Mouse (Mus musculus) kidney, adult 9 months (tissue): ENCODE data around the gene Rgs7.

Experiments used
- DNase-seq: peaks from one replicate; pipeline ENCODE4 v3.0.0; 2022

The Rgs7 gene

GRCm38 (mm10) chr1:175491861-175492682, at the start of gene Rgs7:
Rgs7 (minus strand) TSS chr1:175492500.
- DNase-seq = peak; percentile 11

DNA sequence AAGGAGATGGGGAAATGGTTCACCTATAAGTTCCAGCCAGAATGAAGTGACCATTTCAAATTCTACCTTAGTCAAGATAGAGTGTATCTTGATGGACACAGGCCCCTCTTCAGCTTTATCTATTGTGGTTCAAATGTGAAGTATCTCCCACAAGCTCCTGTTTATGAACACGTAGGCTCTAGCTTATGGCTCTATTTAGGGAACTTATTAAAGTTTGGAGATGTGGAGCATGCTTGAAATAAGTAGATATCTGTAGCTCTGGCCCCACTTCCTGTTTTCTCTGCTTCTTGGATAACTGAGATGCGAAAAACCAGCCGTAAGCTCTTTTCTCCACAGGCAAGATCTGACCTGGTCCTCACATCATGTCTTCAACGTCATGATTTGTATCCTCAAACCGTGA, 48.4 kb upstream of the Rgs7 start:
- no peak for DNase-seq

GRCm38 (mm10) chr1:175537321-175537720, 45.0 kb upstream of the Rgs7 start:
- no peak for DNase-seq

- DNase-seq = no peak
These were observed 37.6 kb upstream of the Rgs7 start for GRCm38 (mm10) chr1:175529858-175530257.

DNA sequence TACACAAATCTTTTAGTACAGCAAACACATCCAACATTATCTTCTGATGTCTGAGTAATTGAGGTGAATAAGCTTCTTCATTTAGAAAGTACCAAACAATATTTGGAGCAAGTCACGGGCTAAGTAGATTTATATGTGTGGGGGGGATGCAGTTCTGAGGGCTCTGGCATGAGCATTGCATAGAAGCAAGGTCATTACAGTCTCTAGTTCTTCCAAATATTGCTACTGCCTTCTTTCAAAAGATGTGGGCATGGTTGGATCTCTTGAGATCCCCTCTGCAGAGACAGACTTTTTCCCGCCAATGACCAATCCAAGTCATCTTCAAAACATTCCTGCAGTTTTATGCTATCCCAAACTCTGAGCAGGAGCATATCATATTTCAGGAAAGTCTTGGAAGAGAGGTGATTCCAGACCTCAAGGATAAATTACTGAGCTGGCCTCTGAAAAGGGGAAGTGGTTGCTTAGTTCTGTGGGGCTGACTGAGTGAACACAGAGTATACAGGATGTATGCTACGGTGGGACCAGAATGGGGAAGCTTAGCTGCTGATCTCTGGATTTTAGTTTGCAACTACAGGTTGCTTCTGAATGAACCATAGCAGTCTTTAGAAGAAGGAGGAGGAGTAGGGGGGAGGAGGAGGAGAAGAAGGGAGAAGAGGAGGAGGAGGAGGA, 32.5 kb upstream of the Rgs7 start:
- no peak for DNase-seq

DNA sequence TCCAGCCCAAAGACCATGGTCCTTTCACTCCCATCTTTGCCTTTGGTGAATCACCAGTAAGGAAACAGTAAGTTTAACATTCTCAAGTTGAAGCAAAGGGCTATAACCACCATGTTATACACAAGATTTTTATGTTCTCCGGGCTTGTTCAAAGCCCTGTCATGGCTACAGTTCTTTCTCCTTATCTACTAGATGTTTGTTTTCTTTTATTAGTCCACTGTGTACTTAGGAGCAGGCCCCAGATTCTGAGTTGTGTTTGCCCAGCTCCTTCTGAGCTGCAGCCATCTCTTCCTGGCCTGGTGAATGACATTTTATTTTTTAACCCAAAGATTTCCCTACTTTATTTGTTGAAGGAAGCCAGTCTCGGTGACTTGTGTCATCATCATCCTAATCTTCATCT, 31.3 kb upstream of the Rgs7 start:
- DNase-seq = no peak

GRCm38 (mm10) chr1:175514543-175514942, 22.2 kb upstream of the Rgs7 start:
- no peak for DNase-seq

DNA sequence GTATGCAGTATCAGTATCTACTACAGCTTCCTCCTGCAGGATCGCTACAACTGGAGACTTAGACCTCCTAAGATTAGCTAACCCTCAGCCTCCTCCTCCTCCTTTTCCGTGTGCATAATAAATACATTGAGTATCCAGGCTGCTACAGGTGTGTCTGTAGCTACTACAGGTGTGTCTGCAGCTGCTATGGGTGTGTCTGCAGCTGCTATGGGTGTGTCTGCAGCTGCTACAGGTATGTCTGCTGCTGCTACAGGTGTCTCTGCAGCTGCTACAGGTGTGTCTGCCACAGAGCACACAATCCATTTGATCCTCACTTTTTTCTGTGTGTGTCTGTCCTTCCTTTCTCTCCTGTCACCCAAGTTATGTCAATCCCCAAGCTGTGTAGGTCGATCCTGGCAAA, 19.9 kb upstream of the Rgs7 start:
- no peak for DNase-seq

DNA sequence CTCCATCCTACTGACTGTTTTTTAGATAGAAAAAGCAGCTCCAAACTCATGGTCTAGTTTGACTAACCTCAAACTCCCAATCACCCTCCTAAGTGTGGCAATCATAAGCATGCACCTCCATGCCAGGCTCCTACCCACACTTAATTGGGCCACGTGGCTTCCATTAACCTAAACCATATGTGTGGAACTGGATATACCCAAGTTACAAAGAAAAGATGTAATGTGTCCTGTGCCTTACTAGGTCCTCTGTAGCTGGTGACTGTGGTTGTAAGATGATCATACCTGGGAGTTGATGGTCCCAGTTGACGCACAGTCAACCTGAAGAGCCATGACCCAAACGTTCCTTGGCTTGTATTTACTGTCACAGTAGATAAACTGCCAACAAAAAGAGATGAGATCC, 17.7 kb upstream of the Rgs7 start:
- DNase-seq = no peak

GRCm38 (mm10) chr1:175492683-175493043, 363 bp upstream of the Rgs7 start:
- no peak for DNase-seq

DNA sequence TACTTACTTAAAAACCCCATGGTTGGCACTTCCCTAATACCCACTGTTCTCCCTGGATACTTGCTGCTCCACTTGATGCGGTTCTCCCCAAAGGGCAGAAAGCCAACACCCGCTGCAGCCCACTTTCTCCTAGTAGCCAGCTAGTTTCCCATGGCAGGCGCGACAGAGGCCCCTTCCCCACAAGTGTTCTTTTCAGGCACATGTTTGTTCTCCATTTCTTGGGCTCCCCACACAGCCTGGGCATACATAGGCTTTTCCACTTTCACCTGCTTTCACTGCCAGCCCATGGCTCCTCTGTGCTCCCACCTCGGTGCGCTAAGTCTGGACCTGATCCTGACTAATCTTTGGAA, 814 bp downstream of the Rgs7 start:
- no peak for DNase-seq

DNA sequence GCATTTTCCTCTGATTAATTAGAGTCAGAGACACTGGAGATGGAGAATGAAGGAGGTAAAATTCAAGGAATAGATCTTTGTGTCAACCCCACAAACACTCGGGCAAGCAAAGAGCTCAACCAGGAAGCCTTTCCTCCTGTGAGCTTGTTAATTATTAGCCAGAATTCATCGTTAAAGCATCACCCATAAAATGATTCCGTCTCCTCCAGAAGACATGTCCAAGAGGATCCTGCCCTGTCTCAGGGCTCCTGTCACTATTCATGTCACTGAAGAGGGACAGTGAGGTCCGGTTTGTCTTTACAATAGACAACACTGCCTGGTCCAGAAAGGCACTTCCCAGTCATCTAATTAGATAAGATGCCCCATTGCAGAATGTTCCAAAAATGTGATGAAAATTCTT, 7.2 kb downstream of the Rgs7 start:
- DNase-seq = peak; percentile 26

DNA sequence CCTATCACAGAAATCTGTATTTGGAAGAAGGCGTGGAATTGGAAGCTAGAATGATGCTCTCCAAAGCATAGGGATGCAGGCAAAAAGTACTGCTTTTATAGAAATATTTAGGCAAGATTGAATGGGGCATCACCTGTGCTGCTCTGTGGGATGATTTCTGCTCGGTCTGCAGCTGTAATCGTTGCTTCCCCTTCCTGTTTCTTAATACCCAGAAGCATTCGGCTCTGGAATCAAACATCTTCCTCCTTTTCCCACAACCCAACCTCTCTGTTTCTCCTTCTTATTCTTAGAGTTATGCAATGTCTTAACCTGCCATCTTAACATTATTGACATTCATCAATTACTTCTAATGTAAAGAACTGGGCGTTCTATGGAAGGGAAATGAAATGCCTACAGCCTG, 19.2 kb downstream of the Rgs7 start:
- DNase-seq = no peak

- no peak for DNase-seq
These were observed 23.1 kb downstream of the Rgs7 start for GRCm38 (mm10) chr1:175469087-175469788.

- DNase-seq = no peak
These were observed 27.7 kb downstream of the Rgs7 start for GRCm38 (mm10) chr1:175464566-175464965.

DNA sequence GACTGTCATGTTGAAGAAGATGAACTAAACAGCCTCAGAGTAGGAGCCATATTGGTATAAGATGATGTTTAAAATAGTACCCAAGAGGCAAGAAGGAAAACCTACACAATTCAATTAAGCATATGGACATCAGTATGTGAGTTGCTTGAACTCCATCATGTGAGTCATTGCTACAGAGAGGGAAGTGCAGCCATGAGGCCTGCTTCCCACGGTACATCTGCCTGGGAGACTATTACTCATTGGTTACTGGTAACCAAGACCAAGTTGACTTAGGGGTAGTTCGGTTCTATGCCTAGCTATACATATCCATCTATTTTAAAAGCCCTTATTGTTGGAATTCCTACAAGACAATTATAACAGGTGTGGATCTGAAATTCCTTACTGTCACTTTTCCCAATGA, 29.9 kb downstream of the Rgs7 start:
- DNase-seq = no peak

GRCm38 (mm10) chr1:175454041-175454636, 38.2 kb downstream of the Rgs7 start:
- peak; percentile 19 for DNase-seq

GRCm38 (mm10) chr1:175448017-175448416, 44.3 kb downstream of the Rgs7 start:
- DNase-seq = no peak

DNA sequence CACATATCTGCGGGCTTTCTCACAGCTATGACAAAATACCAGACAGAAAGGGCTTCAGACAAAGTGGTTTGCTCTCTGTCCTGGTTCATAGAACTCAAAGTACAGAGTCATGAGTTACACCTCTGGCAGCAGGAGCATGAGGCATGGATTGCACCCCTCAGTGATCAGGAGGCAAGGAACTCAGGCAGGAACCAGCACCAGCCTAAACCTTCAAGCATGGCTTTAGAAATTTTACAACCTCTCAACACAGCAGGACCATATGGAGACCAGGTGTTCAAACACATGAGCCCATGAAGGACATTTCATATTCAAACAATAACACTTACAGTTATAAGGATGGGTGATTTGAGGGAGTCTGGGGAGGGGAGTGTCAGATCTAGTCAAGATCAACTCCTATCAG, 49.4 kb downstream of the Rgs7 start:
- no peak for DNase-seq

- no peak for DNase-seq
These were observed 50.3 kb downstream of the Rgs7 start for GRCm38 (mm10) chr1:175442025-175442424.

GRCm38 (mm10) chr1:175433622-175434204, 58.6 kb downstream of the Rgs7 start:
- DNase-seq = no peak

- DNase-seq = no peak
These were observed 59.2 kb downstream of the Rgs7 start for GRCm38 (mm10) chr1:175433128-175433527.

DNA sequence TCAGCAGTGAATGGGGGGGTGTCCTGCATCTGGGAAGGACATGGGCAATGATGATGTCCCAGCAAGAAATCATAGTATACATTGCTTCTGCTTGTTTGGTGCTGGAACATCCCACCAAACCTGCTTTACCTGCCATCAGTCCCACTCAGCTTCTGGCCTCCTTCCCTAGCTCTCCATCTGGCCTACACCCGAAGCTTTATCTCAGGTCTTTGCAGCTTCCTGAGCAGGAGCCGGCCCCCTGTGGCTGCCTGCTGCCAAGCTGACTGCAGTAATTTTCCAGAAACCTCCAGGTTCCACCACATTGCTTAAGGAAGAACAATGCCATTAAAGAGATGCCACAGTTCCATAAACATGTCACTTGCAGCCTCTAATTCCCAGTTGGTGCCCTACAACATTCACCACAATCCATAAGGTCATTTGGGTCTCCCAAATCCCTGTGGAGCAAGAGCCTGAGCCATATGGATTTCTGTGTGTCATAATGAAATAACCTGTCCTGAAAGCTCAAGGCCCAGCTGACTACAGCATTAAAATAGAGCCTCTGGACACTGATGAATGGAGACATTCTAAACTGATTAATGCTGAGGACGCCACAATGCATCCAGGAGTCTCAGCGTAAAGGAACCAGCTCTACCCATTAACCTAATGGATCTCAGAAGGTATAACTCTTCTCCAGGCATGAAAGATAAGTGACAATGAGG, 60.8 kb downstream of the Rgs7 start:
- no peak for DNase-seq
